Mouse (Mus musculus) stomach, postnatal 0 days (tissue): Measurements from ENCODE around the gene Birc7.

ENCODE experiments used
- CTCF ChIP-seq: IDR thresholded peaks from 2 replicates; pipeline ENCODE4 v1.5.1; 2016; ENCODE audit warnings: antibody characterized with exemption, low read depth, mild to moderate bottlenecking, moderate library complexity
- EP300 ChIP-seq: optimal IDR thresholded peaks from 2 replicates; pipeline ENCODE3; 2016; ENCODE audit warnings: antibody characterized with exemption

GRCm38 (mm10) chr2:180953638-180954037 is 24.8 kb downstream of the Birc7 start:
- TF ChIP-seq CTCF (no peak), EP300 (no peak)
